Mouse (Mus musculus) liver, adult 2 months (tissue): ENCODE data around the gene Sap25. TPM values are rescaled to one million over a fixed set of nuclear protein-coding genes. Genes with fewer than 3 reads are reported as not detected.

ENCODE experiments used
- DNase-seq: peaks from one replicate; pipeline ENCODE4 v3.0.0-alpha.2; 2011; ENCODE audit warnings: low read depth, low spot score; ENCODE audit errors: extremely low read depth
- H3K27ac ChIP-seq: fragments of 200-500 bp; replicated peaks from 2 replicates; pipeline ENCODE4 v1.5.1; 2012; ENCODE audit warnings: low read depth, mild to moderate bottlenecking, control low read depth, inconsistent platforms, low read length; ENCODE audit not compliant: insufficient read depth
- H3K27me3 ChIP-seq: fragments of 200-500 bp; 2 replicates; pipeline ENCODE4 v1.6.1; 2012; ENCODE audit warnings: mild to moderate bottlenecking, moderate library complexity, low read length, inconsistent platforms; ENCODE audit not compliant: control insufficient read depth, insufficient read depth
- H3K36me3 ChIP-seq: fragments of 200-500 bp; 2 replicates; pipeline ENCODE4 v1.6.1; 2012; ENCODE audit warnings: low read length, inconsistent platforms; ENCODE audit not compliant: control insufficient read depth, insufficient read depth
- H3K4me1 ChIP-seq: fragments of 200-500 bp; 2 replicates; pipeline ENCODE4 v1.6.1; 2011; ENCODE audit warnings: low read length; ENCODE audit not compliant: control insufficient read depth, insufficient read depth
- H3K4me3 ChIP-seq: fragments of 200-500 bp; 2 replicates; pipeline ENCODE4 v1.5.1; 2011; ENCODE audit warnings: low read depth, mild to moderate bottlenecking, control low read depth, low read length, moderate library complexity; ENCODE audit not compliant: insufficient read depth
- H3K79me2 ChIP-seq: fragments of 200-500 bp; 2 replicates; pipeline ENCODE4 v1.6.1; 2012; ENCODE audit warnings: inconsistent platforms, mild to moderate bottlenecking, low read length, moderate library complexity; ENCODE audit not compliant: control insufficient read depth, insufficient read depth
- H3K9ac ChIP-seq: fragments of 200-500 bp; 2 replicates; pipeline ENCODE4 v1.6.1; 2012; ENCODE audit warnings: low read depth, mild to moderate bottlenecking, control low read depth, inconsistent platforms, low read length
- CTCF ChIP-seq: fragments of 200-500 bp; IDR thresholded peaks from 2 replicates; pipeline ENCODE4 v1.5.1; 2011; ENCODE audit warnings: low read depth, low read length, control low read depth
- POLR2A ChIP-seq: fragments of 200-500 bp; IDR thresholded peaks from 2 replicates; pipeline ENCODE4 v1.6.1; 2011; ENCODE audit warnings: low read length, control low read depth; ENCODE audit not compliant: insufficient read depth; ENCODE audit errors: extremely low read depth
- WGBS: fragments of 180-500 bp; shearing (Covaris S2); methylation state at CpG from one replicate; pipeline ENCODE4 v1.1.7; 2018; 5-methylcytosine and 5-hydroxymethylcytosine counted together
- polyA plus RNA-seq: library from polyadenylated mRNA; depleted of rRNA; stranded (reverse); fragments of >200 nt; gene quantifications from 2 replicates; pipeline ENCODE4 v1.2.3, GENCODE M21; 2012
- total RNA-seq: library from RNA; depleted of rRNA; stranded (reverse); fragments of >200 nt; gene quantifications from 2 replicates; pipeline ENCODE4 v1.2.3, GENCODE M21; 2014

The Sap25 gene
- total and polyA plus RNA-seq, 2 experiments = 0.65 to 22.7 TPM

GRCm38 (mm10) chr5:137679726-137680125 lies 38.6 kb downstream of the Sap25 start:
- Histone ChIP-seq H3K36me3 (no peaks in the 10 kb centered on the region), H3K4me3 (no peak overlapping the region), H3K79me2 (peaks cover 33% of the 10 kb centered on the region; the same call in 1 of the 2 replicates), H3K4me1 (peaks cover 33% of the 10 kb centered on the region), H3K27ac (peak overlapping the region; percentile 62), H3K9ac (no peak overlapping the region), H3K27me3 (no peaks in the 10 kb centered on the region)
- TF ChIP-seq CTCF = no peak
- no peak for TF ChIP-seq POLR2A
- DNase-seq = peak; percentile 77
- 27% methylated on average over 4 of the region's 4 CpGs for WGBS

DNA sequence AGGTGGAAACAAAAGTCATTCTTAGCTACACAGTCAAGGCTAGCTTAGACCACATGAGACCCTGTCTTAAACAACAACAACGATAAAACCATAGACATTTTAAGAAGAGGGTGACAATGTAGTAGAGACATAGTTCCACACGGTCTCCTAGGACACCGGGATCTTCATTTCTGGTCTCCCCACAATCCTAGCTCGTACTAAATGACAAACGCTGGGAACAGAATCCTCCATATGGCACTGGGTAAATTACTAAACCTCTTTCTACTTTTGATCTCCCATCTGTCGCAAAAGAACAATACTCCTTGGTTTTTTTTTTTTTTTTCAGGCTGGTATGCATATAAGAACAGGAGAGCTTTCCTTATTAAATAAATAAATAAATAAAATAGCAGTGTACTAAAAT lies 41.4 kb downstream of the Sap25 start:
- 79% methylated on average over 6 of the region's 6 CpGs for WGBS
- no peak for DNase-seq
- TF ChIP-seq POLR2A (no peak), CTCF (no peak)
- H3K4me3 ChIP-seq = no peak overlapping the region
- peaks cover 18% of the 10 kb centered on the region for H3K4me1 ChIP-seq
- no peaks in the 10 kb centered on the region for H3K36me3 ChIP-seq
- H3K9ac ChIP-seq = no peak overlapping the region
- H3K27me3 ChIP-seq = no peaks in the 10 kb centered on the region
- H3K79me2 ChIP-seq = peaks cover 27% of the 10 kb centered on the region; the same call in 1 of the 2 replicates
- 0 out of 2 replicates have a peak overlapping the region, but pooled peaks have one; percentile 5 for H3K27ac ChIP-seq

DNA sequence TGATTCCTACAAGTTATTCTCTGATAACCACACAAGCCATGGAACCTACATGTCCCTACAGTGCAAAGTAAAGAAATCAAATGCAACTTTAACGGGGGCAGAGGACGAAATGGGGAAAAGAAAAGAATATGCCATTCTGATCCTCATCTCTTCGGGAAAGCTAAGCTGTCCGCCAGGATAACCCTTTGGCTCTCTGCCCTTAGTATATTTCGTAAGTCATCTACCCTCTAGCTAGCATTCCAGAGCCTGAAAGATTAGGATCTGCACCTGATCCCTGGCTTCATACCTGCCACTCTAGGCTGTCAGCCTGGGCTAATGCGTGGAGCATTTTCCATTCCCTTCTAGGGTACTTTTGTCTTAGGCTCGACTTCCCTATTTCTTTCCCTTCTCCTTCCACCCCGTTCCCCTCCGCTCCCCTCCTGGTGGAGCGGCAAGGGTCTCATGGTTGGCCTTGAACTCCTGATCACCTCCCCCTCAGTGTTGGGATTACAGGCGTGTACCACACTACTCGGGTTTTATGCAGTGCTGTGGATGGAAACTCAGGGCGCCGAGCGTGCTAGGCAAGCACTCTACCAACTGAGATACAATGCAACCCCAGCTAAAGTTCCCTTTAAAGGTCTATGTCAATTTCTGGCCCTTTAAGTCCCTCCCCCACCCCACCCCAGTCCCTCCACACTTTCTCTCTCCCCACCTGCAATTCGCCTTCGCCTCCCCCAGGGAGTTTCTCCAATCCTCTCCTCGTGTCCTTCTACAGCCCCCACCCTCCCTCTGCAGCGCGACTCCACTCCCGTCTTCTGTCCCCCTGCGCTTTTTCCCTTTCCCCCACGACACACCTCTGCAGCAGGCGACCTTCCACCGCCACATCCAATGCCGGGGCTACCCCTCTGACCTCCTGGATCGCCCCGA lies 42.5 kb downstream of the Sap25 start:
- H3K9ac ChIP-seq = peak overlapping the region; percentile 86
- DNase-seq = peak; percentile 94
- TF ChIP-seq CTCF = no peak
- no peak for TF ChIP-seq POLR2A
- H3K79me2 ChIP-seq = peaks cover 17% of the 10 kb centered on the region; the same call in 1 of the 2 replicates
- no peaks in the 10 kb centered on the region for H3K36me3 ChIP-seq
- peak overlapping the region; percentile 81 for H3K4me3 ChIP-seq
- peaks cover 15% of the 10 kb centered on the region for H3K4me1 ChIP-seq
- WGBS = 2% methylated on average over 28 of the region's 28 CpGs
- no peaks in the 10 kb centered on the region for H3K27me3 ChIP-seq
- H3K27ac ChIP-seq = peak overlapping the region; percentile 90

DNA sequence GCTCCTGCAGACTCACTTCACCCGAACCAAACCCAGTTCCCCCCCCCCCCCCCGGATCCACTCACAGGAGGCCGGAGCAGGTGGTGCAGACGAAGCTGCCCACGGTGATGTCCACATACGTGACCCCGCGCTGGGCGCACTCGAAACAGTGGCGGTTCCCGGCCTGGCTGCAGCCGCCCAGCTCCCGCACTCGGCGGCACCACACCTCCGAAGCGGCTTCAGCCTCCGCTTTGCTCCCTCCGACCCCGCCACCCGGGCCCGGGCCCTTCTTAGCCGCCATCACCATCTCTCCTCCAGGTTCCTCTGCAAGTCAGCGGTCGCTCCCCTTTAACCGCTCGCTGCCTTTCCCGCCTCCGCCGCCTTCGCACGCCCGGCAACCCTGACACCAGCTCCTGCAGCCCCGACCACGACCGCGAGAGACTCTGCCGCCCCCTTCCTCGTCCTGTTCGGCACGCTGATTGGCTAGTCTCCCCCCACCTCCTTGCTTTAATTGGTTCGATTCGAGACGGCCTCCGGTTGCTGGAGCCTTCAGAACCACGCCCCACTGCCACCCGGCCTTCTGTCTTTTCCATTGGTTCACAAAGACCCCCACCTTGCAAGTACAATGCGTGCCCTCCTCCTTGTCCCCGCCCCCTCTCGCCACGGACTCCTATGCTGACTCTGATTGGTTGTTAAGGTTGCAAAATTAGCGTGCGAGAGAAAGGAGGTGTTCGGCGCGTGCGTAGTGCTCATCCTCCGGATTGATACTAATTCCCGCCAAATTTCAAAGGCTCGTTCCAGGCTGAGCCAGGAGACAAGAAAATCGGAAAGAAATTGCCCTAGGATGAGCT lies 43.4 kb downstream of the Sap25 start, which contains the start of gene Agfg2:
Gene Agfg2, minus strand, starts transcription at position 433 of the 830 bp plus-strand sequence.
- H3K36me3 ChIP-seq = no peaks in the 10 kb centered on the region
- peak within 1 kb of the TSS; percentile 90 for H3K27ac ChIP-seq
- peaks cover 17% of the 10 kb centered on the region; the same call in 1 of the 2 replicates for H3K79me2 ChIP-seq
- DNase-seq = peak; percentile 99
- H3K4me3 ChIP-seq = peak within 1 kb of the TSS; percentile 81
- H3K9ac ChIP-seq = peak within 1 kb of the TSS; percentile 86
- peaks cover 11% of the 10 kb centered on the region for H3K4me1 ChIP-seq
- H3K27me3 ChIP-seq = no peaks in the 10 kb centered on the region
- under 1% methylated on average over 59 of the region's 62 CpGs for WGBS
- peak; percentile 89 for TF ChIP-seq POLR2A
- TF ChIP-seq CTCF = 0 out of 2 replicates have a peak, but pooled peaks have one; percentile 9

DNA sequence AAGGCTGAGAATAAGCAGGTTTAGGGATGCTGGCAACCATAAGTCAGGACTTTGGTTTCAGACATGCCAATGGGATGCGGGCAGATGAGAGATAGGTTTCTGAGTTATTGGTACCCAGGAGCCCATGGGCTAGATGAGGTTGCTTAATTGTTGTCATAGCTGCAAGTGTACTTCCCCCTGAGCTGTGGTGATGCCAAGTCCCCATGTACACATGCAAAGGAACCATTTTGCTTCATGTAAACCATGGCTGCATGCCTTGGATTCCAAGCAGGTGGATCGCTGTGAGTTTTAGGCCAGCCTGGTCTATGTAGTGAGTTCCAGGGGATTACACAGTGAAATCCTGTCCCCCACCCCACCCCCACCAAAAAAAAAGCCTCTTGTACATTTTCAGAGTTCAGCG lies 44.5 kb downstream of the Sap25 start:
- no peak overlapping the region for H3K27ac ChIP-seq
- H3K79me2 ChIP-seq = peaks cover 17% of the 10 kb centered on the region; the same call in 1 of the 2 replicates
- H3K36me3 ChIP-seq = no peaks in the 10 kb centered on the region
- peaks cover 6% of the 10 kb centered on the region for H3K4me1 ChIP-seq
- WGBS = 94% methylated on average over 3 of the region's 3 CpGs
- no peaks in the 10 kb centered on the region for H3K27me3 ChIP-seq
- DNase-seq = no peak
- no peak overlapping the region for H3K4me3 ChIP-seq
- no peak for TF ChIP-seq CTCF
- no peak for TF ChIP-seq POLR2A
- no peak overlapping the region for H3K9ac ChIP-seq
